10 mouse cellular contexts compared by ENCODE assay signal in the genomic region with DNA sequence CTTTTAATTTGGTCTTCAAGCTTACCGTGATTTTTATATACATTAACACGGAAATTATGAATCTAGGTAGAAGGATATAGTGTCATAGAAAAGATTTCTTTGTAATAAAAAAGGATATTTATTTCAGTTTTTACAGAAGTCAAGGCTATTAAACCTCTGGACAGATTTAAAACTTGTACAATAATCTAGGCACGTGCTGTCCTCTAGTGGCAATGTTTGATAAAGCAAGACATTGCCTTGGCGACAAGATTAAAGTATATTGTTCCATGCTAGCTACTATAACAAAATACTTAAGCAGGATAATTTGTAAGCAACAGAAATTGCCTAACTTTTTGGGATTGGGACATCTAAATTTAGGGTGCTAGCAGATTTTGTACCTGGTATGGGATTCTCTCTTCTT.
DNase-seq lines count a peak whose midpoint lies in the region; ATAC-seq and TF ChIP-seq lines count a peak whose summit lies in the region.
"Had no signal": no experiment of that assay in that cellular context is flagged by ENCODE, and none has a peak within 500 bp of the region (broad histone marks: within the 10 kb centered on the region; RNA-seq: fewer than 3 reads in every experiment).

No protein-coding gene starts in this region.

- no peaks in the 10 kb centered on the region for H3K9me3 ChIP-seq in E14TG2a.4 (ENCODE audit: low read length)
- H3K9me3 ChIP-seq: forebrain, embryonic 12.5 days had no signal

- peak; percentile 50; the same call in 1 of the 2 replicates for ATAC-seq in common myeloid progenitor, adult 5-6 weeks (replicated peaks; ENCODE audit: low read depth, poor library complexity, severe bottlenecking)
- no peak for ATAC-seq in erythroid progenitor cell, adult 5-6 weeks (replicated peaks; ENCODE audit: low FRiP score, poor library complexity, severe bottlenecking)

- intact Hi-C loops in gastrocnemius, adult 2 months (cut with DNase I) = no loop called here
- intact Hi-C loops in left cerebral cortex, postnatal 14 days (cut with DNase I) = no loop called here
- intact Hi-C loops in left cerebral cortex, postnatal 36 days (cut with DNase I) = no loop called here

- H3K27me3 ChIP-seq in E14TG2a.4 (ENCODE audit: insufficient read depth, low read length) = no peaks in the 10 kb centered on the region
- H3K27me3 ChIP-seq: forebrain, embryonic 12.5 days had no signal

- H3K4me1 ChIP-seq in E14TG2a.4 (replicated peaks; ENCODE audit: low read depth, low read length) = no peaks in the 10 kb centered on the region
- H3K4me1 ChIP-seq: forebrain, embryonic 12.5 days had no signal

- TF ChIP-seq CTCF in gastrocnemius, adult 2 months (IDR thresholded peaks at IDR 0.05) = peak; percentile 62
- TF ChIP-seq CTCF in E14TG2a.4 (conservative IDR thresholded peaks at IDR 0.05; ENCODE audit: low read length) = peak; percentile 81

- H3K27ac ChIP-seq in gastrocnemius, adult 2 months = no peak overlapping the region
- H3K27ac ChIP-seq: forebrain, embryonic 12.5 days had no signal

- no peak for DNase-seq in gastrocnemius, adult 2 months
- DNase-seq in gastrocnemius, postnatal 4 days (ENCODE audit: low spot score in 2 of 2) = no peak
- peak; percentile 17 to 32 for DNase-seq in left cerebral cortex, postnatal 14 days (ENCODE audit: low spot score in 2 of 2)
- no peak for DNase-seq in left cerebral cortex, postnatal 36 days (ENCODE audit: low spot score in 2 of 2)
- DNase-seq in right cerebral cortex, postnatal 36 days (ENCODE audit: low spot score in 2 of 2) = no peak
- DNase-seq: cerebellum, adult 11 months had no signal

- no peak overlapping the region for H3K4me3 ChIP-seq in gastrocnemius, adult 2 months
- no peak overlapping the region for H3K4me3 ChIP-seq in E14TG2a.4 (replicated peaks; ENCODE audit: low read length)
- H3K4me3 ChIP-seq: forebrain, embryonic 12.5 days had no signal

- no peaks in the 10 kb centered on the region for H3K36me3 ChIP-seq in E14TG2a.4 (ENCODE audit: insufficient read depth, low read length)
- H3K36me3 ChIP-seq: forebrain, embryonic 12.5 days had no signal

Comparison
In these comparisons a context has a peak if more than half of its experiments do, and no peak if none do; other contexts are left out.
1. DNase-seq: peak in left cerebral cortex, postnatal 14 days (2 of 2); none in gastrocnemius, adult 2 months (single experiment), gastrocnemius, postnatal 4 days (0 of 2), left cerebral cortex, postnatal 36 days (0 of 2) and right cerebral cortex, postnatal 36 days (0 of 2).